Mouse (Mus musculus) olfactory bulb, adult 2 months (tissue): ENCODE results near the gene Rps3a1.

ENCODE experiments used
- CTCF ChIP-seq: fragments of 200-500 bp; IDR thresholded peaks from 2 replicates; pipeline ENCODE4 v1.5.1; 2012; ENCODE audit warnings: low read depth, mild to moderate bottlenecking, low read length, moderate library complexity; ENCODE audit not compliant: insufficient read depth
- POLR2A ChIP-seq: fragments of 200-500 bp; IDR thresholded peaks from 2 replicates; pipeline ENCODE4 v1.6.1; 2012; ENCODE audit warnings: mild to moderate bottlenecking, low read depth, low read length, moderate library complexity; ENCODE audit not compliant: insufficient read depth

- TF ChIP-seq POLR2A (no peak), CTCF (no peak)
Observed at GRCm38 (mm10) chr3:86114659-86115338, 27.7 kb downstream of the Rps3a1 start.
